Mouse (Mus musculus): Measurements from ENCODE around the gene Tchhl1.

GRCm38 (mm10) chr3:93519856-93520329 lies 51.3 kb downstream of the Tchhl1 start:
- TF ChIP-seq POLR2A (IDR thresholded peaks at IDR 0.05; ENCODE audit: borderline replicate concordance, extremely low read depth, insufficient read depth, insufficient read length, poor library complexity, severe bottlenecking) (no peak), CTCF (IDR thresholded peaks at IDR 0.05; ENCODE audit: borderline replicate concordance, extremely low read depth, insufficient read depth, insufficient read length) (no peak)
